Mouse (Mus musculus): ENCODE measurements around the gene St7.

DNA sequence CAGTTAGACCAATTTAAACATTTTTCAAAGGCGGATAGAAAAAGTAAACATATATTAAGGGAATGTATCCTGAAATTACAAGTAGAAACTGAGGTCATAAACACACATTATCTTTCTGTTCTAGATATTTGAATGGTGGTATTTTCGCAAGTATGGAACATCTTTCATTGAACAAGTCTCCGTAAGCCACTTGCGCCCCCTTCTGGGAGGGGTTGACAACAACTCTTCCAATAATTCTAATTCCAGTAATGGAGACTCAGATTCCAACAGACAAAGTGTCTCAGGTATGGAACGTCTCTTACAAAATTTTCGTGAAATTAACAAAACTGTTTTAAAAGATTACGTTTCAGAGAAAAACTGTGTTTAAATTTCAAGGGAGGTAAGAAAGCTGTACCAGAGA lies 141.8 kb downstream of the St7 start:
- TF ChIP-seq CTCF (IDR thresholded peaks at IDR 0.05; ENCODE audit: low read depth) (peak; percentile 81), EP300 (IDR thresholded peaks at IDR 0.05; ENCODE audit: low read depth) (no peak)

All from heart, postnatal 0 days (tissue).